Mouse (Mus musculus) urinary bladder, postnatal 25 days (tissue): Measurements from ENCODE around the gene Grb2.

Experiments used
- DNase-seq: peaks from one replicate; pipeline ENCODE4 v3.0.0; 2022; ENCODE audit warnings: low spot score

The Grb2 gene

GRCm38 (mm10) chr11:115627705-115628464 lies 80.5 kb downstream of the Grb2 start, which contains the start of gene Slc25a19:
Slc25a19 (minus strand) TSS chr11:115628295.
- DNase-seq = peak; percentile 97

- DNase-seq = no peak
These were observed 81.4 kb downstream of the Grb2 start for GRCm38 (mm10) chr11:115626824-115627616.

GRCm38 (mm10) chr11:115625877-115626276 lies 82.5 kb downstream of the Grb2 start:
- no peak for DNase-seq

DNA sequence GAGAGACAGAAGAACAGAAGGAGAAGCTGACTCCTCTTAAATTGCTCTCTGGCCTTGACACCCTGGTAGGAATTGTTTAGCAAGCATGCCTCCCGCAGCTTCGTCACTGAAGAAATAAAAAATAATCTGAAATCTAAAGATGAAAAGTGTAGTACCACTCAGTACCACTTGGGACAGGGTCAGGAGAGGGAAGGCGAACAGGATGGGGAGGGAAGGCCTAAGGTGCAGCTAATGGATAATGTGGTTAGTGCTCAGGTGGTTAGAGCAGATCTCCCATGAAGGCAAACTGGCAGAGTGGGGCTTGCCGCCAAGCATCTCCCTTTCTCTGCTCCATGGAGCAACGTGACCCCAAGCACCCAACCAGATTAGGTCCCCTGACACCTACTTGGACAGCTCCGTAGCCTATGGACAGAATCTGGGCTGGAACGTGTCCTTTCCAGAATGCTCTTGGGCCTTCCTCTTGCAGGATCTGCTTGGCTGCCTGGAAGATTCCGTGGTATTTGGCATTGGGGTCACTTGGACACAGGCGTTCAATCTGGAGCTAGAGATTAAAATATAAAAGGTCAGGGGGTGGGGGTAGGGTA lies 84.8 kb downstream of the Grb2 start:
- DNase-seq = no peak

DNA sequence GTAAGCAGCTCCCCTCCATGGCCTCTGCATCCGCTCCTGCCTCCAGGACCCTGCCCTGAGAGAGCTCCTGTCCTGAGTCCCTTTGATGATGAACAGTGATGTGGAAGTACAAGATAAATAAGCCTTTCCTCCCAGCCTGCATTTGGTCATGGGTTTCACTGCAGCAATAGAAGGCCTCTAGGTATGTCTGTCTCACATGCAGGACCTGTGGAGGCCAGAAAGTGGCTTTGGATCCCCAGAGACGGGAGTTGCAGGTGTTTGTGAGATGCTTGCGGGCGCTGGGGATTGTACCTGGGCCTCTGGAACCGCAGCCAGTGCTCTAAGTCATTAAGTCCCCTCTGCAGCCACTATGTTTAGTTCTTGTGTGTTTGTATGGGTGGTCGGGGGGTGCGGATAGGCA lies 88.4 kb downstream of the Grb2 start:
- DNase-seq = no peak

- DNase-seq = no peak
These were observed 89.5 kb downstream of the Grb2 start for GRCm38 (mm10) chr11:115618732-115619516.

DNA sequence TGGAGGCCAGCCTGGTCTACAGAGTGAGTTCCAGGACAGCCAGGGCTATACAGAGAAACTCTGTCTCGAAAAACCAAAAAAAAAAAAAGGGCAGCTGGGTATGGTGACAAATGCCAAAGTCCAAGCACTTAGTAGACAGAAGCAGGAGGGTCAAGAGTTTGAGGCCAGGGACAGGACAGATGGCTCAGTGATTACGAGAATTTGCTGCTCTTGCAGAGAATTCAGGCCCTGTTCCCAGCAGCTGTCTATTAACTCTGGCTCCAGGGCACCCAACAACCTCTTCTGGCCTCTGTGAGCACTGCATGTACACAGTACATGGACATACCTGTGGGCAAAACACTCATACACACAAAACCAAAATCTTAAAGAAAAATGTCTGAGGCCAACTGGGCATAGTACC lies 90.4 kb downstream of the Grb2 start:
- no peak for DNase-seq

GRCm38 (mm10) chr11:115616893-115617292 lies 91.5 kb downstream of the Grb2 start:
- DNase-seq = no peak

DNA sequence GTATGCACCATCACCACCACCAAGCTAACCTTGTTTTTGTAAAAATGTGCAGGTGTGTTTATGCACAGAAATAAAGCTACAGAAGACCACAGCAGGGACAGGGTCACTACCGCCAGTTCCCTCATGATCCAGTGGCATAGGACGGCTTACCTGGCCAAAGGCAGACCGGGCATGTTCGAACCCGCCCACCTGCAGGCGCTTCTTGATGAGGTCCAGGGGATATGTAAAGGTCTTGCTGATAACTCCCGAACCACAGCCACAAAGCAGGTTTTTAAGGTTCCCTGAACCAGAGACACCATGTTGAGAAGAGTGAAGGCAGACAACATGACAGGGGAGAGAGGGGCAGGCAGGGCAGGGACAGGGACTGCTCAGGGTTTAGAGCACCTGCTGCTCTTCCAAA lies 92.0 kb downstream of the Grb2 start:
- DNase-seq = no peak

DNA sequence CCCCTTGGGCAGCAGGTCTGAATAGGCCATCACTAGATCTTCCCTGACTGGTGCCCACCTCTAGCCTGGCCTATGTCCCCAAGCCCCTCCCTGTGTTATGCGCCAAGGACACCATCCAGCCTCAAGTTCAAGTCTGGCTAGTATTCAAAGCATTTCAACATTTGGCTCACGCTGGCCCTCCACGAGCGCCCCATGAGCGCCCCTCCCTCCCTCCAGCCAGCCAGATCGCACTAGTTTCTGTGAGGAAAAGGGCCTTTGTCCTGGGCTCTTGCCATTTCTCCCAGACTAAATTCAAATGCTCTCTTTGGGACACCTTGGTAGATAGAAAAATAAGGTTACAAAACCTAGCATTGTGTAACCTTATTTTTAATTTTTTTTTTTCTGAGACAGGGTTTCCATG lies 92.5 kb downstream of the Grb2 start:
- DNase-seq = no peak

DNA sequence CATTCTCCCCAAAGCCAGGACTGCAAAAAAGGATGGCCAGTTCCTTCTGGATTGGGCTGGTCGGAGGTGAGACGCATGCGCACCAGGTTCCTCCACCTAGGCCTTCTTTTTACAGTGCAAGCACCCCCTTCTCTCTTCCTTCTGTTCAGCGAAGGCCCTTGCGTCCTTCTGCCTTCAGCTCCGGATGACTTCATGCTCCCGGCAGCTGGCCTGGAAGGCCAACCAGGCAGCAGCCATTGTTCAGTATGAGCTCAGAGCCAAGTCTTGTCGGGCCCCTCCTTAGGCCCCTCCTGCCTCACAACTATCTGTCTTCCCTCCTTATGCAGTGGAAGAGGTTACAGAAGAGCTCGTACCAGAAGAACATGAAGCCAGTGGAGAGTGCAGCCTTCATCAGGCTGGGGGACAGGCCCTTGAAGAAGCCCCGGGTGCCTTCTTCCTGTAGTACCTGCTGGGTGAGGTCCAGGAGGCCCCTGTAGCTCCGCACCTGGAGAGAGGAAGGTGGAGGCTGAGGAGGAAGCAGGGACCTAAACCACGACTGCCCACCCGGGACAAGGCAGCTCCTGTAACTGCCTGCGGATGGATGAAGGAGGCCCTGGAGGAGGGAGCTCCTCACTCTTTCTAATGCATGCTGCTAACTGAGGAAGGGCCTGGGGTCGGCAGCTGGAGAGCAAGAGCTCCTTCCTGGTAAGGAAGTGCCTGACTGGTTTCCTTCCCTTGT lies 93.1 kb downstream of the Grb2 start:
- DNase-seq = no peak

- DNase-seq = no peak
These were observed 93.9 kb downstream of the Grb2 start for GRCm38 (mm10) chr11:115614346-115615107.

DNA sequence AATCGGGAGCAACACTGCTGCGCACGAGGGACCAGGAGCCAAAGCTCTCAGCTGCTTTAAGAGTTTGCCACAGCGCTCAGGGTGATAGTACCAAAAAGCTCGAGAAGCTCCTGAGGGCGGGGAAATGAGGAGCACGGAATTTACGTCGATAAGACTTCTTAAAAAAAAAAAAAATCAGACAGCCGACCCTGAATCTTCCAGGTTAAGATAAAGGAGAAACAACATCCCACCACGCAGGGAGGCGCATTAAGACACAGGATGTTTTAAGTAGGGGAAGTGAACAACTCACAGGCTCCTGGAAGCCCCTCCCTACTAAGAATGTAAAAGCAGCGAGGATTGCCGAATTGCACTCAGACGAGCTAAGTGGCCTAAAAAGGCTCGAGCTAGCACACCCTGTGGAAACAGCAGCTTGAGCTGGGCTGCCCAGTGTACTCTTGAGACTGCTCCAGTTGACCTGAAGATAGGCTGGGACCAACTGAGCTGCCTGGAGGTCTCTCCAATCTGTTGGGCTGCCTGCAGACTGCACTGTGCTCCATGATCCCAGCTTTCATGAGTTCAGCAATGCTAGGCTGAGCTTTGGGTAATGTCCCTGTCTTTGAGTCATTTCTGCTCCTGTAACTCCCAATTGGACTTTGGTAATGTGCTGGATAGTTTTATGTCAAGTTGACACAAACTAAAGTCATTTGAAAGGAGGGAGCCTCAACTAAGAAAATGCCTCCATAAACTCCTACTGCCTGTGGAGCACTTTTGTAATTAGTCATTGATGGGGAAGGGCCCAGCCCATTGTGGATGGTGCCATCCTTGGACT lies 95.1 kb downstream of the Grb2 start:
- no peak for DNase-seq

DNA sequence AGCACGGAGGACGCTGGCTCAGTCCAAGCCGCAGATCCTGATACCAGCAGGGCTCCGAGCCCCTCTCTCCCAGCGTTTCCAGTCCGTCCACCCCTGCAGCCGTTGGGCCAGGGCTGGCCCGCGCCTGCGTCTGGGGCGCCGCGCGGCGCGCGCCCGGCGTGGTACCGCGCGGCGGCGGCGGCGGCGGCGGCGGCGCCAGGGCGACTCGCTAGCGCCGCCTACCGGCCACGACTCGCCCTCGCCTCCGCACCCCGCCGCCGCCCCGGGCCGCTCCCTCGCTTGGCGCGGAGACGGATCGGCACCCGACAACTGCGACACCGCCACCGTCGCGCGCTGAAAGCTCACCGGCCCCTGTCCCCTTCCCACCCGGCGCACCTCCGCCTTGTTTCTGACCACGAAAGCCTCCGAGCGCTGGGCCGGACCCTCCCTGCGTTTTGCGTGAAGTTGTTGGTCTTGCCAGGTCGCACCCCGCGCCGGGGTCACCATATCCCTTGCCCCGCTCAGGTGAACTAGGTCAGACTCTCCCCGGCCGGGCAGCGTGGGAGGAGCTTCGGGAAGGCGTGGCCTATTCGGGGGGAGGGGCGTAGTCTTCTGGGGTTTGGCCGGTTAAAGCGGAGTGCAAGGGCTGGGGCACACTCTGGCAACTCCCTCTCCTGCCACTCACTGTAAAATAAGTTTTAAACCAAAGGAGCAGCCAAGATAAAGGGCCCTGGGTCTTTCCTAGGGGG lies 95.8 kb downstream of the Grb2 start, which contains the start of gene Mif4gd:
Gene Mif4gd, minus strand, starts transcription at position 560 of the 728 bp plus-strand sequence.
- DNase-seq = peak; percentile 92

- peak; percentile 74 for DNase-seq
These were observed 96.4 kb downstream of the Grb2 start for GRCm38 (mm10) chr11:115612059-115612409.

DNA sequence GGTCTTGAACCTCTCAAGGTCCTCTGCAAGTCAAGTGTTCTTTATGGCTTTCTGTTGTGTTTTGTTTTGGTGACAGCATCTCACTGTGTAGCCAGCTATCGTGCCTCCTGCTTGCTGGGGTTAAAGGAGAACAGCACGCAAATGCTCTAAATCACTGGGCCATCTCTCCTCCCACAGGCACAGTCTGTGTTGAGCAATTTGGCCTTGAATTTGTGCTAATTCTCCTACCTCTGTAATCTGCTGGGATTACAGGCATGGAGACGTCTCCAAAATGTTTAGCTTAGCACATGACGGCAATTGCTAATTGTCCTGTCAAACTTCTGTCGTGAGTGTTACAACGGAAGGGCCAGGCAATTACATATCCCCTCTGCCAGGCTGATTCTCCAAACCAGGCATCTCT lies 97.2 kb downstream of the Grb2 start:
- no peak for DNase-seq

GRCm38 (mm10) chr11:115609576-115609975 lies 98.8 kb downstream of the Grb2 start:
- no peak for DNase-seq

- DNase-seq = no peak
These were observed 99.7 kb downstream of the Grb2 start for GRCm38 (mm10) chr11:115608421-115609399.
